Mouse (Mus musculus) c-Kit-positive CD71-positive TER-119-positive erythroid progenitor cells, embryonic 14.5 days (primary cell): ENCODE measurements around the gene Xpc.

Source experiments
- DNase-seq: peaks from one replicate; pipeline ENCODE4 v3.0.0-alpha.2; 2013; ENCODE audit warnings: low spot score

Xpc gene

GRCm38 (mm10) chr6:91472319-91472718 lies 43.4 kb downstream of the Xpc start:
- peak; percentile 40 for DNase-seq

GRCm38 (mm10) chr6:91471427-91471826 lies 44.3 kb downstream of the Xpc start:
- DNase-seq = peak; percentile 13

- DNase-seq = no peak
These were observed 45.0 kb downstream of the Xpc start for GRCm38 (mm10) chr6:91470712-91471111.

- DNase-seq = no peak
These were observed 48.6 kb downstream of the Xpc start for GRCm38 (mm10) chr6:91467106-91467505.

- DNase-seq = no peak
These were observed 49.9 kb downstream of the Xpc start for GRCm38 (mm10) chr6:91465756-91466155.

GRCm38 (mm10) chr6:91459471-91459870 lies 56.2 kb downstream of the Xpc start:
- DNase-seq = no peak

GRCm38 (mm10) chr6:91454546-91454945 lies 61.1 kb downstream of the Xpc start:
- no peak for DNase-seq

GRCm38 (mm10) chr6:91452056-91452455 lies 63.6 kb downstream of the Xpc start:
- DNase-seq = no peak

GRCm38 (mm10) chr6:91449472-91450225 lies 66.0 kb downstream of the Xpc start:
- DNase-seq = peak; percentile 44

GRCm38 (mm10) chr6:91445316-91445715 lies 70.4 kb downstream of the Xpc start:
- DNase-seq = no peak

- peak; percentile 42 for DNase-seq
These were observed 74.5 kb downstream of the Xpc start for GRCm38 (mm10) chr6:91441145-91441662.

- peak; percentile 92 for DNase-seq
These were observed 75.1 kb downstream of the Xpc start for GRCm38 (mm10) chr6:91440474-91441144.
